Mouse (Mus musculus) layer of hippocampus, adult 8-10 months (tissue): ENCODE data around the gene Myo7a. TPM values are rescaled to one million over a fixed set of nuclear protein-coding genes. Genes with fewer than 3 reads are reported as not detected.

ENCODE experiments used
- DNase-seq, 2 experiments: peaks; one replicate each; pipeline ENCODE4 v3.0.0; 2022; ENCODE audit warnings: low spot score in 2 of 2
- total RNA-seq, 4 experiments: library from RNA; stranded (reverse); gene quantifications; 2 replicates each; pipeline ENCODE4 v1.2.4; 2022

Gene Myo7a
- total RNA-seq, 4 experiments from 2014 or later, result 11.1 to 15.0 (median 13.2) TPM

DNA sequence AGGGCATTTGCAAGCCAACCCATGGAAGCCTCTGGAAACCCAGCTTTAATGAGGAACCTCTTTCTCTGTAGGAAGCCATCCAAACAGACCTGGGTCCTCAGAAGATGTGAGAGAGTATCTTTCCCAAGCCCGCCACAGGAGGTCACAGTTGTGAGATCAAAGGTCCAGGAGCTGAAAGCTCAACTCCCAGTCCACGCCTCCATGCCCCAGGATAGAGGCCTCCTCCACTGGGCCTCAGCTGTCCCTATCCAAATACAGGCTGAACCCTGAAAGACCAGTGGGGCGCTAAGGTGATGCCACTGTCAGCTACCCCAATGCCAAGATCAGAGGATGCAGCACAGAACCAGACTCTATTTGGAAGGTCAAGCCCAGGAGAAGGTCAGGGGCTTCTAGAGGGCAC is 23.3 kb upstream of the Myo7a start:
- DNase-seq, result no peak

DNA sequence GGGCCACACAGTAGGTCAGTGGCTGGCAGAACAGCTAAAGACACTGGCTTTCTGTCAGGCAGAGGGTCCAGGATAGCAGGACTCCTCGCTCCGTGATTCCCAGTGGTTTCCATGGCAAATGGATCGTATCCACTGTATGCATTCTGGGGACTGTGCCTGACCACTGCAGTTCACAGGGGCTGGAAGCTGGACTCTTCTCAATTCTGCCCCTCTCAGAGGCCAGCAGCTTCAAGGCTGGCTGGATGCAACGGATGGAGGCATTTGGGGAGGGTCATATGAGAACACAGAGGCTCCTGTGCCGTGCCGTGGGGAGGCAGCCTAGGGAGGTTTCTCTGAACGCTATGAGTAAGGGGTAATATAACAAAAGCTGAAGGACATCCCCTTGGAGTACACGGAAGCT is 22.9 kb upstream of the Myo7a start:
- no peak for DNase-seq

DNA sequence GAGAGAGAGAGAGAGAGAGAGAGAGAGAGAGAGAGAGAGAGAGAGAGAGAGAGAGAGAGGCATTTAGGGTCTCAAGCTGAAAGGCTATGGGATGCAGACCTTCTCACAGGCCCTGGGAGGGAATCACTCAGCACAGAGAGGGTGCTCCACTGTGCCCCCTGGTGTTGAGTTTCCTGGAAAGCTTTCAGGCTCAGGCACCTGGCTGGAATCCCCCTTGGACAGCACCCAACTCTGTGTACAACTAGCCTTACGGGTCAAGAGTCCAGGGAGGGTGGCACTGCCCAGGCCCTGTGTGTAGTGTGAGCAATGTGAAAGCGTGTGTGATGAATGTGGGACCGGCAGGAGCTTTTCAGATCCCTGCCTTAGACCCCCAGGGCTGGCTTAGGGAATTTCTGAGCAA is 21.9 kb upstream of the Myo7a start:
- no peak for DNase-seq

- DNase-seq, result no peak
Observed at GRCm38 (mm10) chr7:98140597-98140996, 21.3 kb upstream of the Myo7a start.

- DNase-seq, result no peak
Observed at GRCm38 (mm10) chr7:98139216-98139615, 19.9 kb upstream of the Myo7a start.

DNA sequence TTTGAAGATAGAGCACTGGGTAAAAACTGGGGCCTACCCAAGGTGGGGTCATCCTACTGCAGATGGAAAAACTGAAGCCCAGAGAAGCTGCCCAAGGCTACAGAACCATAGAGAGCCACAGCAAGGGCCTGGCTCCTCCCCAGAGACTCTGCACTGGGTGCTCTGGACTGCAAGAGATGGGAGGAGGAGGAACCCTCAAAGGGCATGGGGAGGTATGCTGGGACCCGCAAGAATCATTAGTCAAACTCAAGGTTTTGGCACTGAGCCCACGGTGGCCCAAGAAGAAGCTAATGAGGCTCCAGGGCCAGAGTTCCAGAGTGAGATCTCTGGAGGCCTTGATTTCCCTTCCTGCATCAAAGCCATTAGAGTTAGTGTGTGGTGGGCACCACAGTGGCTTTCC is 18.7 kb upstream of the Myo7a start:
- no peak for DNase-seq

DNA sequence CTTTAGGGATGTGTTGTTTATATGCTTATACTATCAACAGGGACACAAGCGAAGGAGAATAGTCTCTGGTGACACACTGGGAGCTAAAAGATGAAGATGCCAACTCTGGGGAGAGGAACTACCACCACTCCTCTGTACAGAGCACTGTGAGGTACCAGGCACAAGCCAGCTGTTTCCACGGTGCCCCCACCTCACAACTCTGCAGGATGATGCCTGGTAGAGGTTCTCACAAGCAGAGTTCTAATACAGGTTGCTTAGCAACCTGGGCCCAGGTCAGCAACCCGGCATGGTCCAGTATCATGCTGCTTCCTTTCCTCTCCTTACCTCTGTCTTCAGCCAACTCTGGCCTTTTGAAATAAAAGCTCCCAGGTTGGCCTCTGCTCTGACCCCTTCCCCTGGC is 18.3 kb upstream of the Myo7a start:
- no peak for DNase-seq

- no peak for DNase-seq
Observed at GRCm38 (mm10) chr7:98131751-98132150, 12.4 kb upstream of the Myo7a start.

- no peak for DNase-seq
Observed at GRCm38 (mm10) chr7:98125473-98125872, 6.1 kb upstream of the Myo7a start.

GRCm38 (mm10) chr7:98124701-98125100 is 5.4 kb upstream of the Myo7a start:
- no peak for DNase-seq

GRCm38 (mm10) chr7:98121673-98122072 is 2.3 kb upstream of the Myo7a start:
- DNase-seq, result no peak

GRCm38 (mm10) chr7:98121241-98121640 is 1.9 kb upstream of the Myo7a start:
- DNase-seq, result no peak

DNA sequence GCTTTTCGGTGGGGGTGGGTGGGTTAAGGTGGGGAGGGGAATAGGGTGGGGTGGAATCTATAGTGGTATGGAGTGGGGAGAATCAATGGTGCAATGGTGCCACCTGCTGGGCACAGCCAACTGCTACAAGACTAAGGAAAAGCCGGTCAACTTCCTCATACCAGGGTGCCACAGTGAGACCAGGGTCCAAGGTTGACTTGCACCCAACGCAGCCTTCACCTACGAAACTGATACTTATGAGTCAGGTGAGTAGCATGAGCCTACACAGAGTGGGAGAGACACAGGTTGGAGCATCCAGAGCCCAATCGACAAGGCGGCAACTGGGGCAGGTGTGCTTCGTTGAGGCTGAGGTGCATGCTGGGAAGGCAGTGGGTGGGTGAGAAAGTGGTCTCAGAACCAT is 1.0 kb upstream of the Myo7a start:
- DNase-seq, result peak; percentile 49 to 73

- DNase-seq, result no peak
Observed at GRCm38 (mm10) chr7:98119961-98120232, 573 bp upstream of the Myo7a start.

- no peak for DNase-seq
Observed at GRCm38 (mm10) chr7:98117012-98117660, 2.2 kb downstream of the Myo7a start.

- no peak for DNase-seq
Observed at GRCm38 (mm10) chr7:98114656-98115055, 4.7 kb downstream of the Myo7a start.

DNA sequence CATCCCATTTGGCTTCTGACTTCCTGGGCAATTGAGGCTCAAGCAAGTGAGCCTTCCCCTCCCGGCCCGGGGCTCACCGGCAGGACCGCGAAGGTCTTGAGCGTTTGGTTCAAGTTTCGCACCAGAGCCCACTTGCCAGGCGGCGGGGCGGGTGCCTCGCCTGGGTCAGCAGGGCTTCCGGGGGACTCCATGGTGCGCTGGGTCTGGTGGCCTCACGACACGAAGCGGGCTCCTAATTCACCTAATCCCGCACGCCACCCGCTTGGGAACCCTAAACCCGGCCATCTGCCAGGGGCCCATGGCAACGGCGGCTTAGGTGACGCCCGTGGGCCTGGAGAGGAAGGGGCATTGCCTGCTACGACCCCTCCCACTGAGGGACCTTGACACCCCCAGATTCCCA is 8.1 kb downstream of the Myo7a start:
- no peak for DNase-seq

DNA sequence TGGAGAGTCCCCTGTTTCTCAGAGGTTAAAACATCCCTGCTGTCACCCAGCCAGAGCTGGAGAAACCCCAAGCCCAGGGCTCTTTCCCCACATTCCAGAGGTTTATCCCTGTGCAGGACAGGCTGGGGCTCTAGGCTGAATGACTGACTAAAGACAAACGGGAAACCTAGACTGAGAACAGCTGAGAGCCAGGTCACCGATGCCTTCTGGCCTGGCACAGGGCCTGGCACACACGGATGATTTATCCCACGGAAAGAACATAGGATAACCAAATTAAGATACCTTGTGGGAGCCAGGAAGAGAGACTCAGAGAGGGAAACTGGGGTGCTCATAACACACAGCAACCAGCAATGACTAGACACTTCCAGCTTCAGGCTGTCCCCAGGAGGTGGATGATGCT is 9.6 kb downstream of the Myo7a start:
- no peak for DNase-seq

DNA sequence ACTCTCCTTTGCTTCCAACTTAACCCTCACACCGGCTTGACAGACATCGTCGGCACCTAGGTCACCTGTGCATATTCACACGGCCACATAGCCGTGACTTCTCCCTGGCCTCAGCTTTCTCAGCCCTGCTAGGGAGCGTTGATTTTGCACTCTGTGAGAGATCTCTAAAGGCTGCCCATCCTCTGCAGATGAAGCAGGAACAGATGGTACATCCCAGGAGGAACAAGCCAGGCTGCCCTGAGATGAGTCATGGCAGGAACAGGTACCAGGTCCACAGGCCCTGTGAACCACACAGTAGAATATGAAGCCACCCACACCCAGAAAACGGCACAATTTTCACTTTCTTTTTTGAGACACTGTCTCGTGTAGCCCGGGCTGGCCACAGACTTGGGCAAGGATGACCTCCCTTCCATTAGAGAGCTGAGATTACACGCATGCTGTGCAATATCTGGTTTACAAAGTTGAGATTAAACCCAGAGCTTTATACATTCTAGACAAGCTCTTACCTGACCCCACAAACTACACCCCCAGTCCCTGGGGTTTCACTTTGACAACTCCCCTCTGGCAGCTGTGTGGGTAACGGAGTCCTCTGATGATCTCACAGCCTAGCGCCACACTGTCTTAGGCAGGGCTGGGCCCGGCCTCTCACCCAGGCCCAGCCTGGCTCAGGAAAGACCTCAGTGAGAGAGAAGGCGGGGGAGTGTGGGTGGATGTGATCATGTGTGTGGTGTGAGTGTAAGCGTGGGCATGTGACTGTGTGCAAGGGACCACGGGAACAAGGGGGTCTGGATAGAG is 10.5 kb downstream of the Myo7a start:
- no peak for DNase-seq

DNA sequence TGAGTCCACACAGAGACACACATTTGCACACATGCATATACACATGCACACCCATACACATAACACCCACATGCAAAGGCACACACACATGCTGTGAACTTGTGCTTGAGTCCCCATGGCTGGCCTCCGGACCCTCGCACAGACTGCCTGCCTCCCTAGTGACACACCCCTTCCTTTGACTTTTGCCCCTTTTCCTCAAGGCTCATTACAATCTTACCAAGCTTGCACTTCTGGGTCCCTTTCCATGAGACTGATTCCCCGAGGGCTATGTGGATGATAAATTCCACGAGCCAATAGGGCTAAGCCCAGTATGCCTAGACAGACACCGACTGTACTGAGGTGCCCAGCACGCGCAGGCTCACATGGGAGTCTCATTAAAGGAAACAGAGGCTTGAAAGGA is 13.1 kb downstream of the Myo7a start:
- DNase-seq, result no peak

DNA sequence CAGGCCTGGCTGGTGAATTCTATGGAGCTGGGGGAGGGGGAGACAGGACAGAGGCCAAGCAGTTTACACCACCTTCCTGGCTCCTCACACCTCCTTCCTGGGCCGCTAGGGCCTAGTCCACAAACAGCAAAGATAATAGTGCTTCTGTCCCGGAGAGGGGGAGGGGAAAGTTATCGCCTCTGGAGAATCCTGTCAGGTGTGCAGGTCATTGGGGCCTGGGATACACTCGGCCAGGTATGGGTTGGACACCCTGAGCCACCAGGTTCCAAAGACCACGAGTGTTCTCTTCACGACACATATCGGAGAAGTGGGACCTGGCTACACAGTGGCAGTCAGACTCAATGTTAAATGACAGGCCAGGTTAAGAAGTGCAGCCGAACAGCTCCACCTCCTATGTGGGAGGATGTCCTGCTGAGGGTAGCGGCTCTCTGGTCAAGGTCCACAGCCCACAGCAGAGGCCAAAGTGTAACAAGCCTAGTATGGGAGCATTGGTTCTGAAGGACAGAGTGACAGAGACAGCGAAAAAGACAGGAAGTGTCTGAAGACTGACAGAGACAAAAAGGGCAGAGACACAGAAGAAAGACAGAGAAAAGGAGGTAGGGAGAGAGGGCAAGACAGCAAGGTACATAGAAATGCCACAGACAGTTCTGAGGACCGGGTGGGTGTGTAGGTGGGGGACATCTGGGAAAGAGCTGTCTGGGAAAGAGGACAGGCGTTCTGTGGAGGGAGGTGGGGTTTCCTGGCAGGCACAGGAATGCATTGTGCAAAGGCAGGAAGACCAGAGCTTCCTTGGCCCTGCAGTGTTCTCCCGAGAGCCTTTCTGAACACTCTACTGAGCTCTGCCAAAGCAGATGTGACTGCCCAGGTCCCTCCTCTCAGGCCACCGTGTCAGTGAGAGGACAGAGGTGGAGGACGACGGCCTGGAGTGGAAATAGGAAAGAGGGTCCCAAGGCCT is 14.6 kb downstream of the Myo7a start:
- no peak for DNase-seq

DNA sequence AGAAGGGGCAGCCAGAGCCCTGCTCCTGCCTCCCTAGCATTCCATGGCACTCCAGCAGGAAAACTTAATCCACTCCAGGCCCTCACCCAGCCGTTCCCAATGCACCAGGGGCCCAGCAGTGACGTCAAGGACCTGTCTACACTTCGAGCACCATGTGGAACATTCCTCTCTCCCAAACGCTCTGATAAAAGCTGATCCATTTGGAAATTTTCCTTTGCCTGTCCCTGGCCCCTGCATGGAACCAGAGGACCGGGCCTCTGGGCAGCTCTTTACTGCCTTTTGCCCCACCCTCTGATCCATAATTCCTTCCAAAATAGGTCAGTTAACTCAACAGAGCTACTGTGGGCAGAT is 15.4 kb downstream of the Myo7a start:
- no peak for DNase-seq
